Mouse (Mus musculus): ENCODE data around the gene Elf1.
A peak's percentile ranks its signal among the peaks of the same experiment; 100 is the strongest.
"Not testable (repeated sequence)": the region's sequence is repeated elsewhere in the genome, so short reads cannot be mapped to it uniquely, and the experiment has no call there.

Elf1 gene

GRCm38 (mm10) chr14:79520612-79521011, 39.6 kb downstream of the Elf1 start:
- no peak for DNase-seq (ENCODE audit: extremely low read depth, low read depth)

- no peak for DNase-seq (ENCODE audit: extremely low read depth, low read depth)
Observed at GRCm38 (mm10) chr14:79521056-79521455, 40.1 kb downstream of the Elf1 start.

GRCm38 (mm10) chr14:79521471-79522117, 40.6 kb downstream of the Elf1 start:
- DNase-seq (ENCODE audit: extremely low read depth, low read depth) = peak; percentile 79

- peak; percentile 49 for DNase-seq (ENCODE audit: extremely low read depth, low read depth)
Observed at GRCm38 (mm10) chr14:79522387-79522786, 41.4 kb downstream of the Elf1 start.

- not testable (repeated sequence) for DNase-seq (ENCODE audit: extremely low read depth, low read depth)
Observed at GRCm38 (mm10) chr14:79526106-79526505, 45.1 kb downstream of the Elf1 start.

- no peak for DNase-seq (ENCODE audit: extremely low read depth, low read depth)
Observed at GRCm38 (mm10) chr14:79527704-79528103, 46.7 kb downstream of the Elf1 start.

- peak; percentile 93 for DNase-seq (ENCODE audit: extremely low read depth, low read depth)
Observed at GRCm38 (mm10) chr14:79529581-79530554, 48.9 kb downstream of the Elf1 start.

- peak; percentile 25 for DNase-seq (ENCODE audit: extremely low read depth, low read depth)
Observed at GRCm38 (mm10) chr14:79530761-79531160, 49.8 kb downstream of the Elf1 start.

- no peak for DNase-seq (ENCODE audit: extremely low read depth, low read depth)
Observed at GRCm38 (mm10) chr14:79532036-79532776, 51.2 kb downstream of the Elf1 start.

- DNase-seq (ENCODE audit: extremely low read depth, low read depth) = no peak
Observed at GRCm38 (mm10) chr14:79533350-79533749, 52.4 kb downstream of the Elf1 start.

- no peak for DNase-seq (ENCODE audit: extremely low read depth, low read depth)
Observed at GRCm38 (mm10) chr14:79534206-79534605, 53.2 kb downstream of the Elf1 start.

- DNase-seq (ENCODE audit: extremely low read depth, low read depth) = not testable (repeated sequence)
Observed at GRCm38 (mm10) chr14:79534656-79535055, 53.7 kb downstream of the Elf1 start.

GRCm38 (mm10) chr14:79535318-79535717, 54.3 kb downstream of the Elf1 start:
- peak; percentile 77 for DNase-seq (ENCODE audit: extremely low read depth, low read depth)

- no peak for DNase-seq (ENCODE audit: extremely low read depth, low read depth)
Observed at GRCm38 (mm10) chr14:79536011-79536410, 55.0 kb downstream of the Elf1 start.

- no peak for DNase-seq (ENCODE audit: extremely low read depth, low read depth)
Observed at GRCm38 (mm10) chr14:79536837-79537236, 55.8 kb downstream of the Elf1 start.

- no peak for DNase-seq (ENCODE audit: extremely low read depth, low read depth)
Observed at GRCm38 (mm10) chr14:79537463-79537862, 56.5 kb downstream of the Elf1 start.

GRCm38 (mm10) chr14:79537921-79538320, 56.9 kb downstream of the Elf1 start:
- no peak for DNase-seq (ENCODE audit: extremely low read depth, low read depth)

GRCm38 (mm10) chr14:79541606-79542005, 60.6 kb downstream of the Elf1 start:
- no peak for DNase-seq (ENCODE audit: extremely low read depth, low read depth)

GRCm38 (mm10) chr14:79549343-79549742, 68.3 kb downstream of the Elf1 start:
- no peak for DNase-seq (ENCODE audit: extremely low read depth, low read depth)

GRCm38 (mm10) chr14:79551929-79552328, 70.9 kb downstream of the Elf1 start:
- DNase-seq (ENCODE audit: extremely low read depth, low read depth) = no peak

- DNase-seq (ENCODE audit: extremely low read depth, low read depth) = no peak
Observed at GRCm38 (mm10) chr14:79552854-79553253, 71.9 kb downstream of the Elf1 start.

- DNase-seq (ENCODE audit: extremely low read depth, low read depth) = no peak
Observed at GRCm38 (mm10) chr14:79557796-79558195, 76.8 kb downstream of the Elf1 start.

Data from MEL-GATA-1-ER (cell line).